Mouse (Mus musculus): ENCODE measurements around the gene Nfatc3. TPM values are rescaled to one million over a fixed set of nuclear protein-coding genes. Genes with fewer than 3 reads are reported as not detected.

The Nfatc3 gene
- polyA plus RNA-seq, 1 experiment: 78.3 TPM

DNA sequence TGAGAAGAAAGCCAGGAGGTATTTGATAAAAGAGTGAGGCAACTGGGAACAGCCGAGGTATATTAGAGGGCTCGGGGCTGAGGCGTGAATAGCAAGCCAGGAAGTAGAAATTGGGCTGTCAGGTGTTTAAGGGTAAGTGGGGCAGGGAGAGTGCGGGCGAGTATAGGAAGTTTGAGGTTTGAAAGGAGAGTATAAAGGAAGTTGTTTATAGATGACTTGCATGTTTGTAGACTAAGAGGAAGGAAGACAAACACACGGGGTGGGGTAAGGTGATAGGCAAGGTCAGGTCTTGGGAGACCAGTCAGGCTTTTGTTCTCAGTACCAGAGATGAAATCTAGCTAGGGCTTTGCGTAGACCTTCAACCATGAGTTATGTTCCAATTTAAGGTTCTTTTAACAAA lies 41.5 kb upstream of the Nfatc3 start:
- TF ChIP-seq CTCF (IDR thresholded peaks at IDR 0.05; ENCODE audit: low read depth, low read length) (no peak), POLR2A (IDR thresholded peaks at IDR 0.05; ENCODE audit: insufficient read depth, low read length) (no peak)
- no peak overlapping the region for H3K27ac ChIP-seq (ENCODE audit: insufficient read depth, low read length)
- no peaks in the 10 kb centered on the region for H3K9me3 ChIP-seq (replicated peaks; ENCODE audit: control insufficient read depth, insufficient read depth, low read length, poor library complexity, severe bottlenecking)
- H3K4me1 ChIP-seq (ENCODE audit: control insufficient read depth, insufficient read depth, low read length): no peaks in the 10 kb centered on the region
- H3K36me3 ChIP-seq (ENCODE audit: control insufficient read depth, insufficient read depth, low read length, poor library complexity, severe bottlenecking): peaks cover 24% of the 10 kb centered on the region
- no peaks in the 10 kb centered on the region for H3K27me3 ChIP-seq (ENCODE audit: control insufficient read depth, insufficient read depth, low read length, poor library complexity, severe bottlenecking)
- no peak overlapping the region for H3K4me3 ChIP-seq (ENCODE audit: low read depth, low read length)
- no peak overlapping the region for H3K9ac ChIP-seq (ENCODE audit: low read depth, poor library complexity, severe bottlenecking)

DNA sequence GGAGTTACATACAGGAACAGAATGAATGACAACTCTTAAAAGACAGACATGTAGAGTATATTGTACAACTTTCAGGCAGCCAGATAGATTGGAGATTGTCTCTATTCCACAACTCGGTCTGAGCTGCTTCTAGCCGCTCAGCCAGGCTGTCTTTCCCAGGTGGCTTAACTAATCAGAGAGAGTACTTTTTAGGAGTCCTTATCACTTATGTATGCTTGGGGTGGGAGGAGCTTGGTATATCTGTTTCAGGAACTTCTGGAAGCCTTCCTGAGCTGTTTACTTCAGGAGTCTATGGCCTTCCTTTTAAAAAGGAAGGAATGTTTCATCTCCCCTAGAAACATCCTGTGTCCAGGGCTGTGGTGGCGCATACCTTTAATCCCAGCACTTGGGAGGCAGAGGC lies 40.6 kb upstream of the Nfatc3 start:
- Histone ChIP-seq H3K4me1 (ENCODE audit: control insufficient read depth, insufficient read depth, low read length) (no peaks in the 10 kb centered on the region), H3K9me3 (replicated peaks; ENCODE audit: control insufficient read depth, insufficient read depth, low read length, poor library complexity, severe bottlenecking) (no peaks in the 10 kb centered on the region), H3K9ac (ENCODE audit: low read depth, poor library complexity, severe bottlenecking) (no peak overlapping the region), H3K27ac (ENCODE audit: insufficient read depth, low read length) (no peak overlapping the region), H3K27me3 (ENCODE audit: control insufficient read depth, insufficient read depth, low read length, poor library complexity, severe bottlenecking) (no peaks in the 10 kb centered on the region), H3K36me3 (ENCODE audit: control insufficient read depth, insufficient read depth, low read length, poor library complexity, severe bottlenecking) (peaks cover 24% of the 10 kb centered on the region), H3K4me3 (ENCODE audit: low read depth, low read length) (no peak overlapping the region)
- TF ChIP-seq CTCF (IDR thresholded peaks at IDR 0.05; ENCODE audit: low read depth, low read length) (no peak), POLR2A (IDR thresholded peaks at IDR 0.05; ENCODE audit: insufficient read depth, low read length) (no peak), EP300 (IDR thresholded peaks at IDR 0.05; ENCODE audit: insufficient read depth, low read depth, low read length) (no peak)

DNA sequence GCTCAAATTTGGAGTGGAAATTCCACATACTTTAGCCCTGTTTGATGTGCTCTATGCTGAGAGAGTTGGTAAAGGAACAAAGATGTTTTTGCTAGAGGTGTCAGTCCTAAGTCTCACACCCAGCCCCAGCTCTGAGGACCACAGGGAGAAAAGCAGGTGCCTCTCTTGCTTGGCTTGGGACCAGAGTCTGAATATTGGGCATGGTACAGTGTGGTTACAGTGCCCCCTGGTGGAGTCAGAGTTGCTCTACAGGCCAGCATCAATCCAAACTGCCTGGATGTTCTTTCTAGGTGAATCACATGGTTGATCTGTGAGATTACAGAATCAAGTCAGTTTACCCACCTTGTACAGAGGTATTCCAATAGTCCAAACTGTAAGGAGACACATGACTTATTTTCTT lies 36.2 kb upstream of the Nfatc3 start:
- Histone ChIP-seq H3K27ac (ENCODE audit: insufficient read depth, low read length) (no peak overlapping the region), H3K4me3 (ENCODE audit: low read depth, low read length) (no peak overlapping the region), H3K9ac (ENCODE audit: low read depth, poor library complexity, severe bottlenecking) (no peak overlapping the region), H3K4me1 (ENCODE audit: control insufficient read depth, insufficient read depth, low read length) (no peaks in the 10 kb centered on the region), H3K36me3 (ENCODE audit: control insufficient read depth, insufficient read depth, low read length, poor library complexity, severe bottlenecking) (peaks cover 14% of the 10 kb centered on the region), H3K9me3 (replicated peaks; ENCODE audit: control insufficient read depth, insufficient read depth, low read length, poor library complexity, severe bottlenecking) (no peaks in the 10 kb centered on the region), H3K27me3 (ENCODE audit: control insufficient read depth, insufficient read depth, low read length, poor library complexity, severe bottlenecking) (no peaks in the 10 kb centered on the region)
- TF ChIP-seq CTCF (IDR thresholded peaks at IDR 0.05; ENCODE audit: low read depth, low read length): peak; percentile 89
- no peak for TF ChIP-seq POLR2A (IDR thresholded peaks at IDR 0.05; ENCODE audit: insufficient read depth, low read length)

DNA sequence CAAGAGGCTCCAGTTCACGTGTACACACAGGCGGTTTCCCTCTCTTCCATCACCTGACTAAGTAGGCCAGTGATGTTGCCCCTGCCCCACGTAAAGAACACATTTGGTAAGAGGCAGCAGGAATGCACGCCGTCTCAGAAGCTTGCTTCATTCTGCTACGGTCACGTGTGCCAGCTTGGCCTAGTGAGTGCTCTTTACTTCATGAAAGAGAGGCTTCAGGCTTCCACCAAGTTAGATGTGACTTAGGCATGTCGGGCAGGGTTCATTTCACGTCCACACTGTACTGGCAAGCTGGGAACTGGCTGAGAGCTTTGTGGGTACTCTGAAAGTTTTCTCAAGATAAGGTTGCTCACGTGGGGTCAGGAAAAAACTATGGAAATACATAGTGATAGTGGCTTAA lies 19.9 kb upstream of the Nfatc3 start:
- Histone ChIP-seq H3K27me3 (ENCODE audit: control insufficient read depth, insufficient read depth, low read length, poor library complexity, severe bottlenecking) (no peaks in the 10 kb centered on the region), H3K36me3 (ENCODE audit: control insufficient read depth, insufficient read depth, low read length, poor library complexity, severe bottlenecking) (no peaks in the 10 kb centered on the region; the same call in none of the 2 replicates), H3K9ac (ENCODE audit: low read depth, poor library complexity, severe bottlenecking) (no peak overlapping the region), H3K4me1 (ENCODE audit: control insufficient read depth, insufficient read depth, low read length) (no peaks in the 10 kb centered on the region), H3K27ac (ENCODE audit: insufficient read depth, low read length) (no peak overlapping the region), H3K9me3 (replicated peaks; ENCODE audit: control insufficient read depth, insufficient read depth, low read length, poor library complexity, severe bottlenecking) (no peaks in the 10 kb centered on the region), H3K4me3 (ENCODE audit: low read depth, low read length) (no peak overlapping the region)
- TF ChIP-seq CTCF (IDR thresholded peaks at IDR 0.05; ENCODE audit: low read depth, low read length) (no peak), EP300 (IDR thresholded peaks at IDR 0.05; ENCODE audit: insufficient read depth, low read depth, low read length) (no peak), POLR2A (IDR thresholded peaks at IDR 0.05; ENCODE audit: insufficient read depth, low read length) (no peak)

DNA sequence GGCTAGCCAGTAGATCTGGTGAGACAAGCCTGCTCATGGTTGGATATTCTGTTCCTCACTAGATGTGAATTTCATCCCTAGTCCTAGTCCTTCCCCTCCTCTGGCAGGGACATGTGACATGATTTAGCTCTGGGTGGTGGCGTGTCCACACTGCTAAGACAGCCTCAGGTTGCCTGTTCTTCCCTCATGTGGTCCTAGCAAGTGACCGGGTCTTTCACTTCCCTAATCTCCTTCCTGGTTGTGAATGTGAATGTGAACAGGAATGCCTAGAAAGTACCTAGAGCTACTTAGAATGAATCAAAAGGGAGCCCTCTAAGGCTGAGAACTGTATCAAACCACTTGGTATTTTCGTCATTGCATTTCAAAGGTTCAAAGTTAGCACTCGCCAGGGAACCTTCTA lies 19.0 kb upstream of the Nfatc3 start:
- H3K4me1 ChIP-seq (ENCODE audit: control insufficient read depth, insufficient read depth, low read length): no peaks in the 10 kb centered on the region

DNA sequence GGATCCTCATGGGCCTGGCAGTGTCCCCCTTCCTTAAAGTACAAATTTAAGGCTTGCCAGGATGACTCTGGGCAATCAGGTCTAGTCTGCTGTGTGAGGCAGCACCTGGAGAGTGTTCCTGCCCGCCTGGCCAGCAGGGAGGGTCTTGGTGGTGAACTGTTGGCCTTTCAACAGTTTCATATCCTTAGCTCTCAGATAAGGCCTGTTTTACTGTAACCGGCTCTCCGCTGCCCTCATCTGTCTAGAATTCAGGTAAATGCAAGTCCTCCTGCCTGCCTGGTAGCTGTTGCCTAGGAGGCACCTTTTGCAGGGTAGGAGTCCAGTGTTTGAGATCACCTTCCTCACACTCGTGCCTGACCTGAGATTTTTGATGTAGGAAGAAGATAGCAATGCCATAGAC lies 18.4 kb upstream of the Nfatc3 start:
- Histone ChIP-seq H3K9me3 (replicated peaks; ENCODE audit: control insufficient read depth, insufficient read depth, low read length, poor library complexity, severe bottlenecking) (no peaks in the 10 kb centered on the region), H3K27me3 (ENCODE audit: control insufficient read depth, insufficient read depth, low read length, poor library complexity, severe bottlenecking) (no peaks in the 10 kb centered on the region), H3K27ac (ENCODE audit: insufficient read depth, low read length) (no peak overlapping the region), H3K9ac (ENCODE audit: low read depth, poor library complexity, severe bottlenecking) (no peak overlapping the region), H3K4me3 (ENCODE audit: low read depth, low read length) (no peak overlapping the region), H3K36me3 (ENCODE audit: control insufficient read depth, insufficient read depth, low read length, poor library complexity, severe bottlenecking) (peaks cover 3% of the 10 kb centered on the region), H3K4me1 (ENCODE audit: control insufficient read depth, insufficient read depth, low read length) (no peaks in the 10 kb centered on the region)
- peak; percentile 0 for TF ChIP-seq CTCF (IDR thresholded peaks at IDR 0.05; ENCODE audit: low read depth, low read length)
- no peak for TF ChIP-seq POLR2A (IDR thresholded peaks at IDR 0.05; ENCODE audit: insufficient read depth, low read length)
- TF ChIP-seq EP300 (IDR thresholded peaks at IDR 0.05; ENCODE audit: insufficient read depth, low read depth, low read length): no peak

More for the DNA sequence above, 19.0 kb upstream of the Nfatc3 start:
- Histone ChIP-seq H3K36me3 (ENCODE audit: control insufficient read depth, insufficient read depth, low read length, poor library complexity, severe bottlenecking) (no peaks in the 10 kb centered on the region; the same call in none of the 2 replicates), H3K9ac (ENCODE audit: low read depth, poor library complexity, severe bottlenecking) (no peak overlapping the region), H3K27me3 (ENCODE audit: control insufficient read depth, insufficient read depth, low read length, poor library complexity, severe bottlenecking) (no peaks in the 10 kb centered on the region), H3K27ac (ENCODE audit: insufficient read depth, low read length) (no peak overlapping the region), H3K9me3 (replicated peaks; ENCODE audit: control insufficient read depth, insufficient read depth, low read length, poor library complexity, severe bottlenecking) (no peaks in the 10 kb centered on the region), H3K4me3 (ENCODE audit: low read depth, low read length) (no peak overlapping the region)
- TF ChIP-seq EP300 (IDR thresholded peaks at IDR 0.05; ENCODE audit: insufficient read depth, low read depth, low read length) (no peak), CTCF (IDR thresholded peaks at IDR 0.05; ENCODE audit: low read depth, low read length) (no peak), POLR2A (IDR thresholded peaks at IDR 0.05; ENCODE audit: insufficient read depth, low read length) (no peak)
